Mouse (Mus musculus) ovary, adult 2 months (tissue): ENCODE data around the gene Vkorc1l1. TPM values are rescaled to one million over a fixed set of nuclear protein-coding genes. Genes with fewer than 3 reads are reported as not detected.

Experiments used
- polyA plus RNA-seq: library from polyadenylated mRNA; depleted of rRNA; stranded (reverse); fragments of >200 nt; gene quantifications from 2 replicates; pipeline ENCODE4 v1.2.3, GENCODE M21; 2012; rRNA removed

Vkorc1l1 gene
- 10.4 and 17.2 TPM in 2 replicates for polyA plus RNA-seq

GRCm38 (mm10) chr5:129941495-129942045 is at the start of gene Vkorc1l1:
Gene Vkorc1l1, plus strand, starts transcription at chr5:129941970.

GRCm38 (mm10) chr5:129895198-129896088 is 46.3 kb upstream of the Vkorc1l1 start, which contains the start of gene Zbed5:
Gene Zbed5, plus strand, starts transcription at chr5:129895723.

GRCm38 (mm10) chr5:129898449-129898848 is 43.3 kb upstream of the Vkorc1l1 start, which contains the start of gene Phkg1:
Gene Phkg1, minus strand, starts transcription at chr5:129898549.

GRCm38 (mm10) chr5:129908242-129908965 is 33.4 kb upstream of the Vkorc1l1 start, which contains the start of gene Nupr1l:
Gene Nupr1l, plus strand, starts transcription at chr5:129908540.

GRCm38 (mm10) chr5:130002301-130003146 is 60.8 kb downstream of the Vkorc1l1 start, which contains the start of gene Gusb:
Gene Gusb, minus strand, starts transcription at chr5:130003049.

GRCm38 (mm10) chr5:130029142-130029897 is 87.5 kb downstream of the Vkorc1l1 start, which contains the start of the genes Asl and Crcp:
Gene Asl, minus strand, starts transcription at chr5:130029247.
Gene Crcp, plus strand, starts transcription at chr5:130029290.

Other genes starting within 250 kb of the Vkorc1l1 start
- gene Sept14, start 233.5 kb upstream of the Vkorc1l1 start, polyA plus RNA-seq: not detected in 2 replicates
- 76.4 and 101 TPM in 2 replicates for gene Mrps17, start 226.5 kb upstream of the Vkorc1l1 start, polyA plus RNA-seq
- gene Nipsnap2, start 216.9 kb upstream of the Vkorc1l1 start, polyA plus RNA-seq: 43.1 and 56.3 TPM in 2 replicates
- 20.3 and 21.0 TPM in 2 replicates for gene Psph, start 154.5 kb upstream of the Vkorc1l1 start, polyA plus RNA-seq
- 23.9 and 33.8 TPM in 2 replicates for gene Sumf2, start 95.0 kb upstream of the Vkorc1l1 start, polyA plus RNA-seq
- gene Chchd2, start 54.5 kb upstream of the Vkorc1l1 start, polyA plus RNA-seq: 1,641 and 1,970 TPM in 2 replicates
- gene Zbed5, start 46.2 kb upstream of the Vkorc1l1 start, polyA plus RNA-seq: 7.2 and 9.1 TPM in 2 replicates
- 1.7 and 2.3 TPM in 2 replicates for gene Phkg1, start 43.4 kb upstream of the Vkorc1l1 start, polyA plus RNA-seq
- 16.2 and 25.4 TPM in 2 replicates for gene Nupr1l, start 33.4 kb upstream of the Vkorc1l1 start, polyA plus RNA-seq
- gene Gusb, start 61.1 kb downstream of the Vkorc1l1 start, polyA plus RNA-seq: 42.7 and 61.5 TPM in 2 replicates
- gene Asl, start 87.3 kb downstream of the Vkorc1l1 start, polyA plus RNA-seq: 80.0 and 109 TPM in 2 replicates
- gene Crcp, start 87.3 kb downstream of the Vkorc1l1 start, polyA plus RNA-seq: 14.4 and 16.9 TPM in 2 replicates
- 30.3 and 40.9 TPM in 2 replicates for gene Tpst1, start 131.4 kb downstream of the Vkorc1l1 start, polyA plus RNA-seq
- gene Kctd7, start 202.9 kb downstream of the Vkorc1l1 start, polyA plus RNA-seq: 12.1 and 18.1 TPM in 2 replicates
- 16.7 and 25.9 TPM in 2 replicates for gene Rabgef1, start 229.8 kb downstream of the Vkorc1l1 start, polyA plus RNA-seq